ENCODE assay signal across 7 mouse cellular contexts in genomic region chr8:120887254-120887653, GRCm38 (mm10).
A peak's percentile ranks its signal among the peaks of the same experiment; 100 is the strongest.
DNase-seq lines count a peak whose midpoint lies in the region; ATAC-seq and TF ChIP-seq lines count a peak whose summit lies in the region.

No protein-coding gene starts in this region.

- 5% methylated on average over 10 of the region's 10 CpGs for WGBS in liver, postnatal 0 days (ENCODE audit: insufficient replicate concordance)
- 8% methylated on average over 10 of the region's 10 CpGs for WGBS in liver, embryonic 12.5 days (ENCODE audit: insufficient replicate concordance)
- WGBS in stomach, embryonic 15.5 days, result 13% methylated on average over 10 of the region's 10 CpGs

- TF ChIP-seq EP300 in liver, postnatal 0 days (IDR thresholded peaks at IDR 0.05; ENCODE audit: low read depth), result no peak
- no peak for TF ChIP-seq EP300 in ES-Bruce4 (IDR thresholded peaks at IDR 0.05; ENCODE audit: insufficient read depth, low read depth, low read length)

- no peak overlapping the region for H3K9ac ChIP-seq in liver, postnatal 0 days (replicated peaks)
- H3K9ac ChIP-seq in liver, embryonic 12.5 days, result no peak overlapping the region
- no peak overlapping the region for H3K9ac ChIP-seq in ES-Bruce4 (ENCODE audit: low read depth, poor library complexity, severe bottlenecking)
- no peak overlapping the region for H3K9ac ChIP-seq in stomach, embryonic 15.5 days

- H3K4me1 ChIP-seq in liver, postnatal 0 days (ENCODE audit: insufficient read depth), result no peaks in the 10 kb centered on the region
- no peaks in the 10 kb centered on the region for H3K4me1 ChIP-seq in liver, embryonic 12.5 days
- no peaks in the 10 kb centered on the region for H3K4me1 ChIP-seq in ES-Bruce4 (ENCODE audit: control insufficient read depth, insufficient read depth, low read length)
- no peaks in the 10 kb centered on the region for H3K4me1 ChIP-seq in cortical plate, adult 2 months (ENCODE audit: control insufficient read depth, insufficient read depth, low read length)
- peaks cover 16% of the 10 kb centered on the region; the same call in 1 of the 2 replicates for H3K4me1 ChIP-seq in stomach, embryonic 15.5 days

- no peaks in the 10 kb centered on the region for H3K36me3 ChIP-seq in liver, postnatal 0 days (replicated peaks; ENCODE audit: insufficient read depth, low read length)
- no peaks in the 10 kb centered on the region for H3K36me3 ChIP-seq in liver, embryonic 12.5 days
- no peaks in the 10 kb centered on the region for H3K36me3 ChIP-seq in ES-Bruce4 (ENCODE audit: control insufficient read depth, insufficient read depth, low read length, poor library complexity, severe bottlenecking)
- H3K36me3 ChIP-seq in stomach, embryonic 15.5 days, result no peaks in the 10 kb centered on the region

- TF ChIP-seq POLR2A in ES-Bruce4 (IDR thresholded peaks at IDR 0.05; ENCODE audit: insufficient read depth, low read length), result no peak
- TF ChIP-seq POLR2A in cortical plate, adult 2 months (IDR thresholded peaks at IDR 0.05; ENCODE audit: extremely low read depth, insufficient read depth, low read length), result no peak

- TF ChIP-seq CTCF in liver, postnatal 0 days (IDR thresholded peaks at IDR 0.05; ENCODE audit: low read depth), result peak; percentile 56
- TF ChIP-seq CTCF in ES-Bruce4 (IDR thresholded peaks at IDR 0.05; ENCODE audit: low read depth, low read length), result peak; percentile 78
- TF ChIP-seq CTCF in cortical plate, adult 2 months (IDR thresholded peaks at IDR 0.05; ENCODE audit: extremely low read depth, insufficient read depth, low read length), result 0 out of 2 replicates have a peak, but pooled peaks have one; percentile 12

- no peak overlapping the region for H3K4me2 ChIP-seq in liver, postnatal 0 days (ENCODE audit: low read depth, low read length)
- no peak overlapping the region for H3K4me2 ChIP-seq in liver, embryonic 12.5 days
- peak overlapping the region; percentile 34 for H3K4me2 ChIP-seq in stomach, embryonic 15.5 days

- ATAC-seq in liver, postnatal 0 days, result no peak
- ATAC-seq in liver, embryonic 12.5 days, result no peak
- ATAC-seq in stomach, embryonic 15.5 days (ENCODE audit: insufficient read depth, low FRiP score, low read depth), result no peak

- DNase-seq in liver, postnatal 0 days, result peak; percentile 50
- DNase-seq in right cerebral cortex, adult 2 months (ENCODE audit: low spot score in 2 of 2), result no peak
- DNase-seq in right cerebral cortex, postnatal 10 days (ENCODE audit: low spot score in 2 of 2), result no peak

- no peak overlapping the region for H3K27ac ChIP-seq in liver, postnatal 0 days (ENCODE audit: low read depth)
- H3K27ac ChIP-seq in liver, embryonic 12.5 days, result no peak overlapping the region
- H3K27ac ChIP-seq in ES-Bruce4 (ENCODE audit: insufficient read depth, low read length), result no peak overlapping the region
- H3K27ac ChIP-seq in cortical plate, adult 2 months (ENCODE audit: insufficient read depth, low read length), result no peak overlapping the region
- H3K27ac ChIP-seq in stomach, embryonic 15.5 days, result no peak overlapping the region

- no peaks in the 10 kb centered on the region for H3K9me3 ChIP-seq in liver, postnatal 0 days (ENCODE audit: low read length)
- H3K9me3 ChIP-seq in liver, embryonic 12.5 days (replicated peaks), result no peaks in the 10 kb centered on the region
- no peaks in the 10 kb centered on the region for H3K9me3 ChIP-seq in ES-Bruce4 (replicated peaks; ENCODE audit: control insufficient read depth, insufficient read depth, low read length, poor library complexity, severe bottlenecking)
- no peaks in the 10 kb centered on the region for H3K9me3 ChIP-seq in stomach, embryonic 15.5 days

- H3K27me3 ChIP-seq in liver, postnatal 0 days (ENCODE audit: insufficient read depth, low read length), result peaks cover 83% of the 10 kb centered on the region
- H3K27me3 ChIP-seq in liver, embryonic 12.5 days (replicated peaks), result peaks cover 93% of the 10 kb centered on the region
- H3K27me3 ChIP-seq in ES-Bruce4 (ENCODE audit: control insufficient read depth, insufficient read depth, low read length, poor library complexity, severe bottlenecking), result no peaks in the 10 kb centered on the region
- peaks cover 59% of the 10 kb centered on the region for H3K27me3 ChIP-seq in stomach, embryonic 15.5 days (replicated peaks)

- H3K4me3 ChIP-seq in liver, postnatal 0 days (ENCODE audit: low read depth, low read length), result no peak overlapping the region
- no peak overlapping the region for H3K4me3 ChIP-seq in liver, embryonic 12.5 days
- no peak overlapping the region for H3K4me3 ChIP-seq in ES-Bruce4 (ENCODE audit: low read depth, low read length)
- no peak overlapping the region for H3K4me3 ChIP-seq in cortical plate, adult 2 months (ENCODE audit: insufficient read depth, low read length)
- no peak overlapping the region for H3K4me3 ChIP-seq in stomach, embryonic 15.5 days (replicated peaks)

Comparison
In these comparisons a context has a peak if more than half of its experiments do, and no peak if none do; other contexts are left out.
1. CTCF ChIP-seq: peak in every context shown above with its lines; median percentile 78 in ES-Bruce4; 56 in liver, postnatal 0 days; 12 in cortical plate, adult 2 months.